Comparison of ENCODE assay signal across 13 mouse cellular contexts in genomic region chr2:126499730-126500129, GRCm38 (mm10). TPM values are rescaled to one million over a fixed set of nuclear protein-coding genes. Genes with fewer than 3 reads are reported as not detected.
DNase-seq lines count a peak whose midpoint lies in the region; ATAC-seq lines count a peak whose summit lies in the region.
"Had no signal": no experiment of that assay in that cellular context is flagged by ENCODE, and none has a peak within 500 bp of the region (broad histone marks: within the 10 kb centered on the region; RNA-seq: fewer than 3 reads in every experiment).

No protein-coding gene starts in this region.

- 66% methylated on average over 8 of the region's 8 CpGs for WGBS in heart, embryonic 12.5 days
- 33% methylated on average over 8 of the region's 8 CpGs for WGBS in liver, embryonic 16.5 days (ENCODE audit: insufficient replicate concordance)

- no peaks in the 10 kb centered on the region for H3K9me3 ChIP-seq in heart, embryonic 12.5 days (replicated peaks)
- H3K9me3 ChIP-seq in liver, embryonic 16.5 days (replicated peaks; ENCODE audit: control insufficient read depth, low read length) = no peaks in the 10 kb centered on the region
- H3K9me3 ChIP-seq: intestine, embryonic 15.5 days; neural tube, embryonic 12.5 days had no signal

- H3K27ac ChIP-seq in heart, embryonic 12.5 days (ENCODE audit: poor library complexity, severe bottlenecking) = no peak overlapping the region
- H3K27ac ChIP-seq in liver, embryonic 16.5 days (ENCODE audit: low read length) = no peak overlapping the region
- H3K27ac ChIP-seq: intestine, embryonic 15.5 days; liver, embryonic 14.5 days; neural tube, embryonic 12.5 days had no signal

- no peaks in the 10 kb centered on the region for H3K36me3 ChIP-seq in heart, embryonic 12.5 days
- no peaks in the 10 kb centered on the region for H3K36me3 ChIP-seq in liver, embryonic 16.5 days (ENCODE audit: control insufficient read depth, insufficient read depth)
- H3K36me3 ChIP-seq: intestine, embryonic 15.5 days; neural tube, embryonic 12.5 days had no signal

- ATAC-seq in heart, embryonic 12.5 days (ENCODE audit: insufficient number of reproducible peaks, low FRiP score) = no peak
- ATAC-seq in liver, embryonic 16.5 days (ENCODE audit: low read depth) = no peak
- ATAC-seq: intestine, embryonic 15.5 days had no signal

- no peaks in the 10 kb centered on the region for H3K27me3 ChIP-seq in heart, embryonic 12.5 days (replicated peaks)
- H3K27me3 ChIP-seq in liver, embryonic 16.5 days (ENCODE audit: control insufficient read depth, insufficient read depth, low read depth, low read length) = no peaks in the 10 kb centered on the region
- H3K27me3 ChIP-seq: neural tube, embryonic 12.5 days had no signal

- H3K4me3 ChIP-seq in heart, embryonic 12.5 days = no peak overlapping the region
- peak overlapping the region; percentile 36 for H3K4me3 ChIP-seq in liver, embryonic 16.5 days (ENCODE audit: low read depth, low read length)
- H3K4me3 ChIP-seq: intestine, embryonic 15.5 days; neural tube, embryonic 12.5 days had no signal

- H3K4me1 ChIP-seq in heart, embryonic 12.5 days (replicated peaks) = no peaks in the 10 kb centered on the region
- H3K4me1 ChIP-seq in liver, embryonic 16.5 days (ENCODE audit: control insufficient read depth, low read depth, low read length) = no peaks in the 10 kb centered on the region; the same call in 1 of the 2 replicates
- H3K4me1 ChIP-seq: intestine, embryonic 15.5 days; neural tube, embryonic 12.5 days had no signal

- intact Hi-C loops in left cerebral cortex, postnatal 10 days (cut with DNase I) = no loop called here

- peak; percentile 16 to 17 for DNase-seq in heart, adult 9 months (ENCODE audit: low spot score in 2 of 2)
- peak; percentile 67 for DNase-seq in CD4-positive, CD25-positive, alpha-beta regulatory T cell, adult 2 months (ENCODE audit: low read depth, low spot score)
- peak; percentile 25 to 65 for DNase-seq in spleen, postnatal 4 days (ENCODE audit: low spot score in 2 of 2)
- no peak for DNase-seq in left cerebral cortex, postnatal 10 days (ENCODE audit: extremely low spot score in 1 of 2, low spot score in 2 of 2)
- no peak for DNase-seq in right cerebral cortex, postnatal 36 days (ENCODE audit: low spot score in 2 of 2)
- no peak for DNase-seq in cerebellum, adult 11 months
- DNase-seq: cerebellum, adult 18-20 months; right cerebral cortex, postnatal 25 days had no signal

- H3K4me2 ChIP-seq in heart, embryonic 12.5 days = no peak overlapping the region
- no peak overlapping the region for H3K4me2 ChIP-seq in liver, embryonic 16.5 days (ENCODE audit: low read depth, low read length)
- H3K4me2 ChIP-seq: intestine, embryonic 15.5 days; neural tube, embryonic 12.5 days had no signal

- H3K9ac ChIP-seq in heart, embryonic 12.5 days = no peak overlapping the region
- H3K9ac ChIP-seq in liver, embryonic 16.5 days (ENCODE audit: low read depth, low read length) = no peak overlapping the region
- H3K9ac ChIP-seq: intestine, embryonic 15.5 days; liver, embryonic 14.5 days; neural tube, embryonic 12.5 days had no signal

RNA-seq across cellular contexts. Expression of gene Atp8b4, which starts 0.7 kb away (rescaled TPM):
- 0.14 and 0.15 TPM in 2 replicates for polyA plus RNA-seq in heart, embryonic 12.5 days (2016; fragmentation: Nextera tagmentation; extraction: Ambion mirVana)
- polyA plus RNA-seq in liver, embryonic 16.5 days (2015; fragmentation: Nextera tagmentation; extraction: Ambion mirVana) = 5.5 and 5.9 TPM in 2 replicates
- not detected for total RNA-seq in left cerebral cortex, postnatal 10 days (2021)

RNA-seq across cellular contexts. Expression of gene Slc27a2, which starts 52.5 kb away (rescaled TPM):
- polyA plus RNA-seq in heart, embryonic 12.5 days (2016; fragmentation: Nextera tagmentation; extraction: Ambion mirVana) = 0.17 and 0.86 TPM in 2 replicates
- polyA plus RNA-seq in liver, embryonic 16.5 days (2015; fragmentation: Nextera tagmentation; extraction: Ambion mirVana) = 145 and 150 TPM in 2 replicates
- 1 to 10 TPM; 2.6 to 4.2 TPM for total RNA-seq in left cerebral cortex, postnatal 10 days (2021)

Comparison
In these comparisons a context has a peak if more than half of its experiments do, and no peak if none do; other contexts are left out.
1. DNase-seq: peak in heart, adult 9 months (2 of 2), CD4-positive, CD25-positive, alpha-beta regulatory T cell, adult 2 months (single experiment) and spleen, postnatal 4 days (2 of 2); none in left cerebral cortex, postnatal 10 days (0 of 2), right cerebral cortex, postnatal 36 days (0 of 2) and cerebellum, adult 11 months (single experiment).
2. RNA of gene Slc27a2, which starts 52.5 kb away (polyA plus RNA-seq): 145 to 150 TPM in liver, embryonic 16.5 days; 0.17 to 0.86 TPM in heart, embryonic 12.5 days; every median in the first group is over 10 times any median in the second.